Mouse (Mus musculus): ENCODE results near the gene Camk1d.

- no peak for TF ChIP-seq EP300 (IDR thresholded peaks at IDR 0.05; ENCODE audit: low read depth)
- no peak for TF ChIP-seq CTCF (IDR thresholded peaks at IDR 0.05; ENCODE audit: low read depth)
These were observed 36.8 kb downstream of the Camk1d start for GRCm38 (mm10) chr2:5677472-5677871.
